Mouse (Mus musculus) spleen, adult 2 months (tissue): Measurements from ENCODE around the gene Ovol1. TPM values are rescaled to one million over a fixed set of nuclear protein-coding genes. Genes with fewer than 3 reads are reported as not detected.

Experiments used
- DNase-seq, 2 experiments: peaks; one replicate each; pipeline versions ENCODE4 v3.0.0 to v3.0.0-alpha.2; 2012 to 2021; ENCODE audit warnings: low spot score in 2 of 2, low read depth in 1 of 2
- H3K27ac ChIP-seq: fragments of 200-500 bp; 2 replicates; pipeline ENCODE4 v1.5.1; 2012; ENCODE audit warnings: low read length, inconsistent platforms; ENCODE audit not compliant: insufficient read depth
- H3K27me3 ChIP-seq: fragments of 200-500 bp; 2 replicates; pipeline ENCODE4 v1.6.1; 2012; ENCODE audit warnings: mild to moderate bottlenecking, moderate library complexity, low read length, inconsistent platforms; ENCODE audit not compliant: control insufficient read depth, insufficient read depth
- H3K36me3 ChIP-seq: fragments of 200-500 bp; 2 replicates; pipeline ENCODE4 v1.6.1; 2012; ENCODE audit warnings: mild to moderate bottlenecking, low read length, inconsistent platforms; ENCODE audit not compliant: control insufficient read depth, insufficient read depth
- H3K4me1 ChIP-seq: fragments of 200-500 bp; 2 replicates; pipeline ENCODE4 v1.6.1; 2011; ENCODE audit warnings: inconsistent platforms; ENCODE audit not compliant: control insufficient read depth, insufficient read depth, insufficient read length
- H3K4me3 ChIP-seq: fragments of 200-500 bp; 2 replicates; pipeline ENCODE4 v1.5.1; 2011; ENCODE audit warnings: mild to moderate bottlenecking, inconsistent platforms; ENCODE audit not compliant: insufficient read depth, insufficient read length; ENCODE audit errors: extremely low read depth
- CTCF ChIP-seq: fragments of 200-500 bp; IDR thresholded peaks from 2 replicates; pipeline ENCODE4 v1.5.1; 2011; ENCODE audit warnings: mild to moderate bottlenecking, inconsistent platforms; ENCODE audit not compliant: insufficient read depth, insufficient read length, insufficient replicate concordance; ENCODE audit errors: extremely low read depth
- POLR2A ChIP-seq: fragments of 200-500 bp; IDR thresholded peaks from 2 replicates; pipeline ENCODE4 v1.6.1; 2011; ENCODE audit warnings: low read depth, low read length, inconsistent platforms
- WGBS: fragments of 180-500 bp; shearing (Covaris S2); methylation state at CpG from one replicate; pipeline ENCODE4 v1.1.7; 2018; 5-methylcytosine and 5-hydroxymethylcytosine counted together
- polyA plus RNA-seq: library from polyadenylated mRNA; depleted of rRNA; stranded (reverse); fragments of >200 nt; gene quantifications from 2 replicates; pipeline ENCODE4 v1.2.3, GENCODE M21; 2012

Gene Ovol1
- polyA plus RNA-seq, 1 experiment = 0.05 TPM

DNA sequence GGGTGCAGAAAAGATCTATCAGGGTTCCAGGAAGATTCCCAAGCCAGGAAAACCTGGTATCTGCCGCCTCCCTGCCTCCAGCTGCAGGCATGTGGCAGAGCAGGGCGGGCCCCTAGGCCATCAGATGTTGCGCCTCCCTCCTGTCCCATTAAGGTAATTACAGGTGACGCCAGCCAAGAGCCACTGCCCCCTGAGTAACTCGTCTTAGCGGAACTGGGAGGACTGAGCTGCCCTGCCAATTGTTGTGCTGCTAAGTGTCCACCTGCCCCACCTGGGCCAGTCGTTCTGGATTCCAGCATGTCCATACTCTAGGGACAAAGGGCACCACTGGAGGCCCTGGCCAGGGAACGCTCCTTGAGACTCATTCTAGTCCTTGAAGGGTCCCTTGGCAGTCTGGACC lies 6.6 kb downstream of the Ovol1 start:
- no peaks in the 10 kb centered on the region for H3K4me1 ChIP-seq
- H3K27ac ChIP-seq = no peak overlapping the region
- TF ChIP-seq CTCF (no peak), POLR2A (no peak)
- 90% methylated on average over 8 of the region's 8 CpGs for WGBS
- no peak overlapping the region for H3K4me3 ChIP-seq
- H3K27me3 ChIP-seq = 0 out of 2 replicates have a peak, but pooled peaks cover 2% of the 10 kb centered on the region
- H3K36me3 ChIP-seq = no peaks in the 10 kb centered on the region
- DNase-seq = no peak

DNA sequence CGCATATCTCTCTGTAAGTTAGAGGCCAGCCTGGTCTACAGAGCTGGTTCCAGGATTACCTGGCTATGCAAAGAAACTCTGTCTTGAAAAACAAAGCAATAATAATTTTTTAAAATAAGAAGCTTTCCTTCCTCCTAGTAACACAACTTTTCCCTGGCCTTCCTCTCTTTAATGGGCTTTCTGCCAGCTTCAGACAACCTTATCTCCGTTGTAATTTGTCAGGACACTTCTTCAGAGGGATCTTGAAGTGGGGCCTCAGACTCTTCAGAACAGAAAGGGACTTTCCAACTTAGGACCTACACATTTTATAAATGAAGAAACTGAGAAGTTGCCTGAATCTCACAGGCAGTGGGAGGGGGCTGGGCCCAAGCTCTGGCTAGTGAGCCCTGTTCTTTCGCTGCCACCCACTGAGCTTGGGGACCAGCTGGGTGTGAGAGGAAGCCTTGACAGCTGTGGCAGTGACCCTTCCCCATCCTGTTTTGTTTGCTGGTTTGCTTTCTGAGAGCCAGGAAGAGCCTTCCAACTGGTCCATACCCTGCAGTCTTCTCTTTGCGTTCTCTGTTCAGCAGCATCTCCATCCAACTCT lies 12.9 kb downstream of the Ovol1 start:
- Histone ChIP-seq H3K36me3 (no peaks in the 10 kb centered on the region), H3K4me3 (no peak overlapping the region), H3K4me1 (no peaks in the 10 kb centered on the region), H3K27ac (no peak overlapping the region), H3K27me3 (no peaks in the 10 kb centered on the region)
- 71% methylated on average over 4 of the region's 4 CpGs for WGBS
- TF ChIP-seq POLR2A = no peak
- no peak for TF ChIP-seq CTCF
- no peak for DNase-seq

DNA sequence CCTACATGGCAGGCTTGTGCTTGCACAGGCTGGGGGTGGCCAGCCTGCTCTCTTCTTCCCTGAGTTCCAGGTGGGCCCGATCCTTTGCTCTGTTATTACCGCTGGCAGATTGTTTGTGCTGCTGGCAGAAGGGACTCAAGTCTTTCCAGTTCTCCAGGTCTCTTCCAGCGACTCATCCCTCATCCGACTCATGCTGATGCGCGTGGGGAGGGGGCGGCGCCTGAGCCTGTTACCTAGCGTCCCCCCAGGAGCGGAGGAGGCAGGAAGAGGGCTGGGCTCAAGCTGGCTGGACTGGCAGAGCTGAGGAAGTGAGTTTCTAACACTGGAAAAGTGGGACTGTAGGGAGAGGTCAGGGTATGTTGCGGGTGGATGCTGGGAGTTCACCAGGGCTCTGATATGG lies 16.4 kb downstream of the Ovol1 start:
- Histone ChIP-seq H3K27ac (no peak overlapping the region), H3K27me3 (no peaks in the 10 kb centered on the region), H3K4me1 (no peaks in the 10 kb centered on the region), H3K4me3 (no peak overlapping the region), H3K36me3 (no peaks in the 10 kb centered on the region)
- no peak for DNase-seq
- TF ChIP-seq POLR2A (no peak), CTCF (no peak)
- WGBS = 91% methylated on average over 11 of the region's 11 CpGs

DNA sequence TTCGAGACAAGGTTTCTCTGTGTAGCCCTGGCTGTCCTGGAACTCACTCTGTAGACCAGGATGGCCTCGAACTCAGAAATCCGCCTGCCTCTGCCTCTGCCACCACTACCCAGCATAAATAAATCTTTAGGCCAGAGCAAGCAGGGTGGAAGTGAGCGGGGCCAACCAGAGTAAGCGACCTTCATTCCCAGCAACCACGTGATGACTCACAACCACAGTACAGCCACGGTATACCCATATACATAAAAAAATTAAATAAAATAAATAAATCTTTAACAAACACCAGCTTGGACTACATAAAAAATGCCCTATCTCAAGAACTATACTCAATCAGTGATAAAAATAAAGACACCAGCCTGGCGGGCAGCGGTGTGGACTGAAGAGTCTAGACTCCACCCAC lies 17.1 kb downstream of the Ovol1 start:
- Histone ChIP-seq H3K27ac (no peak overlapping the region), H3K36me3 (no peaks in the 10 kb centered on the region), H3K4me3 (no peak overlapping the region), H3K4me1 (no peaks in the 10 kb centered on the region), H3K27me3 (no peaks in the 10 kb centered on the region)
- no peak for DNase-seq
- TF ChIP-seq CTCF (no peak), POLR2A (no peak)
- 75% methylated on average over 9 of the region's 9 CpGs for WGBS

DNA sequence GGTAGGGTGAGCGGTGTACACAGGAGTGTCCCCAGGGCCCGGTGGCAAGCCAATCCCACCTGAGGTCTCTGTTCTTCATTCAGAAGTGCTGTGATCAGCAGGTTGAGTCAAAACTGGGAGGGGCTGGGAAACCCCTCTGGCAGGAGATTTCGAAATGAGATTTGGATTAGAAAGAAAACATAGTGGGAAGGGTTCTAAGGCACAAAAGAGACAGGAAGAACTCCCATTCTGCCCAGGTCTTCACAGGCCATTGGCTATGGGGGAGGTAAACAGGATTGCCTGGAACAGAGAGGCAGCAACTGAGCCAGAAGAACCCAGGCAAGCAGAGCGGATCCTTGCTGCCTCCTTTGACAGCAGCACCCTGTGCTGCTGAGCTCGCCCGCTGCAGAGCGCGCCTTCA lies 21.7 kb downstream of the Ovol1 start:
- no peak for DNase-seq
- no peaks in the 10 kb centered on the region for H3K4me1 ChIP-seq
- H3K4me3 ChIP-seq = no peak overlapping the region
- no peak for TF ChIP-seq POLR2A
- no peak for TF ChIP-seq CTCF
- 93% methylated on average over 8 of the region's 8 CpGs for WGBS
- H3K36me3 ChIP-seq = no peaks in the 10 kb centered on the region
- H3K27me3 ChIP-seq = no peaks in the 10 kb centered on the region
- H3K27ac ChIP-seq = no peak overlapping the region

- WGBS = 60% methylated on average over 8 of the region's 8 CpGs
- DNase-seq = no peak
- Histone ChIP-seq H3K27ac (no peak overlapping the region), H3K27me3 (no peaks in the 10 kb centered on the region), H3K4me3 (no peak overlapping the region), H3K4me1 (peaks cover 5% of the 10 kb centered on the region; the same call in 1 of the 2 replicates), H3K36me3 (no peaks in the 10 kb centered on the region)
- TF ChIP-seq CTCF (no peak), POLR2A (no peak)
These were observed 27.9 kb downstream of the Ovol1 start for GRCm38 (mm10) chr19:5532520-5532919.

GRCm38 (mm10) chr19:5530138-5530524 lies 30.3 kb downstream of the Ovol1 start:
- Histone ChIP-seq H3K4me1 (peaks cover 5% of the 10 kb centered on the region; the same call in 1 of the 2 replicates), H3K27ac (no peak overlapping the region), H3K27me3 (no peaks in the 10 kb centered on the region), H3K36me3 (no peaks in the 10 kb centered on the region), H3K4me3 (no peak overlapping the region)
- WGBS = 86% methylated on average over 7 of the region's 7 CpGs
- TF ChIP-seq CTCF = no peak
- no peak for TF ChIP-seq POLR2A
- no peak for DNase-seq
